Mouse (Mus musculus): Measurements from ENCODE around the gene Ddias.

Gene Ddias

GRCm38 (mm10) chr7:92848246-92848645 is 25.8 kb downstream of the Ddias start:
- DNase-seq: no peak

DNA sequence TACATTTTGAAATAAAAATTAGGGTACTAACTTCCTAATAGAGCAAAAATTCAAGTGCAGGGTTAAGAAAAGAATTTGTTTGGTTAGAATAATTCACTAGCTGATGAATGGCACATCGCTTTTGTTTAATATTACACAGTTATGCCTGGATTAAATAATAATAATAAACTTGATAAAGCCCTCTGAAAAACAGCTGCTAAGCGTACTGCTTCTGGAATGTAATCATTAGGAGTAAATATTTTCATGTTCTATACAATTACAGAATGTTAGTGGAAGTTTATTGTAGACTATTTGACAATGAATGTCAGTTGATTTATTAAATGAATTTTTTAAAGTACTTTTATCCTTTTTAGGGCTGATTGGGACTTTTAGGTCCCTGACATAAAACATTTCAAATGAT is 31.8 kb downstream of the Ddias start:
- DNase-seq: no peak

- DNase-seq: no peak
These were observed 36.1 kb downstream of the Ddias start for GRCm38 (mm10) chr7:92837907-92838306.

GRCm38 (mm10) chr7:92837226-92837625 is 36.8 kb downstream of the Ddias start:
- DNase-seq: no peak

DNA sequence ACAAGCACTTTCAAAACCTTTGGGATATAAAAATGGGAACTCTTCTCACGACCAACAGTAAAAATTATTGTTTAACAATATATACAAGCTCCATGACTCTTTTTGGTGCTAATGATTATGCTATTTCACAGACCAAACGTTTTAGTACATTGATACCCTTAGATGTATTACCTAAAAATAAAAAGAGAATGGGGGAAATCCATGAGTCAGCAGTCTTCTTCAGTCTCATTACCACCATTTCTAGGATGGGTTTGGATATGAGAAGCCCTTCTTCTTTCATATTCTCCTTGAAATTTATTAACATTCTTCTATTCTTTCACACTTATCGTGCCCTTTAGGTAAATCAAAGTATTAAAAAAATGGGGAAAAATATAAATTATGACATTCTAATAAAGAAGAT is 37.6 kb downstream of the Ddias start:
- no peak for DNase-seq

DNA sequence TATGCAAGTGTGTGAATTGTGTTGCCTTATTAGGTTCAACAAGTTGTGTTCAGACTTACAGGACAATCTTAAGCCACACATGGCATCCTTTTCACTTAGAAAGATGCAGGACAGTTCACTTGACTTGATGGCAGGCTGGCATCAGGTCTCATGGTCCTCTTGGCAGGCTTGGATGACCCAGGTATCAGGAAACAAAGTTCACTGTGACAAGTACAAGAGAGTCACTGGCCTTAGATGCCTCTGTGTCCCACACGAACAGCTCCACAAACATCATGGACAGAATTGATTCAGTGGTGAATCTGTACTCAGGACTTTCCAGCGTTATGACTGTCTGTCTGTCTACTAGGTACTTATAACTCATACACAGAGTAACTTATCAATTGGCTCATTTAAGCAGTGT is 39.7 kb downstream of the Ddias start:
- DNase-seq: no peak

GRCm38 (mm10) chr7:92832395-92832794 is 41.7 kb downstream of the Ddias start:
- DNase-seq: no peak

DNA sequence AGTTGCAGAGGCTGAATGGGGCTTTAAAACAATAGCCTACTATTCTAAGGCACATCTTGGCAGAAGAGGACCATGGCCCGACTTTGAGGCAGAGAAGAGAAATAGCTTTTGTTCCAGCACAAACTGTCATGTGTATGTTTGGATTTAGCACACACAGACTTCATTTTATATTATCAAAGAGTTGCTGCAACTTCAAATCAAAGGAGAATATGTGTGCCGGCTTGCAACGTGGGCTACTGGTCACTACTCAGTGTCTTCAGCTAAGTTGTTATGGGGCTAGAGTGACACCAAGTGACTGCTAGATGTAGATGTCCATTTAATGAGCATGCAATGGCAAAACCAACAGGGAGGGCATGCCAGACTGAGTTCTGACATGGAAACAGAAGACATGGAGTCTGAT is 46.1 kb downstream of the Ddias start:
- peak; percentile 33 to 45 for DNase-seq

DNA sequence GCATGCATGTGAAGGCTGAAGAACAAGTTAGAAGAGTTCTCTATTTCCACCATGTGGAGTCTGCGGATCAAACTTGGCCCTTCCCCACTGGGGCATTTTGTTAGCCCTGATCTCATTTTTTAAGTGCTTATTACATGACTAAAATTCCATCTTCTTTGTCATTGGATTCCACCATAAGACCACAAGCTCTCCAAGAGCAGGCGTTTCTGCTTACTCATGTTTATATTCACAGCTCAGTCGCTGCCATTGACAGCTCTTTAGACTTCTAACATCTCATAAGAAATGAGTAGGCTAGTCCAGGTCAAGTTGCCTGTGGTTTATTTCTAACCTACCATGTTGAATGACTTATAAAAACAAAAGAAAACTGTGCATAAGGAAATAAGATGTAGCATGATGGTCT is 47.8 kb downstream of the Ddias start:
- no peak for DNase-seq

DNA sequence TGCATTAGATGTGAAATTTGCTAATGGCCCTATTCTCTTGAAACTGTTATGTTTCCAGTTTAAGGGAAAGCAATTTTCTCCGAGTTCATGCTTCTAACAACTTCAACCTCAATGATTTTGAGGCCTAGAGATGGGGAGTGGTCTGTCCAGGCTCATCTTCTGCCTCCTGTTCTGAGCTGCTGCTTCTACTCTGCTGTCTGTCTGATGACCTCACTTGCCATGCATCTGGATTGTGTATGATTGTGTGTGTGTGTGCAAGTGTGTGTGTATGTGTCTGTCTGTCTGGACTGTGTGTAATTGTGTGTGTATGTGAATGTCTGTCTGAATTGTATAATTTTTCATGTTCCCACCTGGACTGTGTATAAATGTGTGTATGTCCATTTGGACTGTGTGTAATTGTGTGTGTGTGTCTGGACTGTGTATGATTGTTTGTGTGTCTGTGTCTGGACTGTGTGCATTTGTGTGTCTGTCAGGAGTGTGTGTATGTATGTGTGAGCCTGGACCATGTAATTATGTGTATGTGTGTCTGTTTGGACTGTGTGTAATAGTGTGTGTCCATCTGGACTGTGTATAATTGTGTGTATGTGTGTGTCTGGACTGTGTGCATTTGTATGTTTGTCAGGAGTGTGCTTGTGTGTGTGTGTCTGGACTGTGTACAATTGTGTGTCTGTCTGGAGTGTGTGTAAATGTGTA is 51.5 kb downstream of the Ddias start:
- no peak for DNase-seq

GRCm38 (mm10) chr7:92821871-92822270 is 52.2 kb downstream of the Ddias start:
- DNase-seq: no peak

- DNase-seq: peak in 1 of 2 experiments; percentile 5
These were observed 53.0 kb downstream of the Ddias start for GRCm38 (mm10) chr7:92820941-92821465.

- DNase-seq: no peak
These were observed 53.6 kb downstream of the Ddias start for GRCm38 (mm10) chr7:92820410-92820809.

GRCm38 (mm10) chr7:92819656-92820055 is 54.4 kb downstream of the Ddias start:
- peak; percentile 19 to 32 for DNase-seq

- no peak for DNase-seq
These were observed 56.2 kb downstream of the Ddias start for GRCm38 (mm10) chr7:92817886-92818285.

DNA sequence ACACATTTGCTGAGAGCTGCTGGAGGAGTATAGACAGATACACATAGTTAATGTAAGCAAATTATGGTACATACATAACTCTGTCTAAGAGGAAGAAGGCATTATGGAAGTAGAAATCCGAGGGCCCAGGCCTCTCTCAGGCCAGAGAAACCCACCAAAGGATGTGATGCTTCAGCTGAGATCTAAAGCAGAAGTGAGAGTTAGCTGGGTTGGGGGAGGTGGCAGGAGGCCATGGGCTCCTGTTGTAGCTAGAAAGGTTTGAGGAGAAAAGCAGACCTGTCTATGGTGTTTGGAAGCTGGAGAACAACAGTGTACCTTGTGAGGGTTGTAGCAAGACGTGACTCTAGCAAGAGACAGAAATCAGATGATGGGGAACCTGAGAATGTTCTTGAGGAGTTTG is 56.8 kb downstream of the Ddias start:
- no peak for DNase-seq

- no peak for DNase-seq
These were observed 62.3 kb downstream of the Ddias start for GRCm38 (mm10) chr7:92811667-92812279.

Data from kidney, postnatal 36 days (tissue).